Mouse (Mus musculus) thymus, postnatal 25 days (tissue): ENCODE results near the gene Ptpn7.

Source experiments
- DNase-seq: peaks from one replicate; pipeline ENCODE4 v3.0.0; 2022

Ptpn7 gene

DNA sequence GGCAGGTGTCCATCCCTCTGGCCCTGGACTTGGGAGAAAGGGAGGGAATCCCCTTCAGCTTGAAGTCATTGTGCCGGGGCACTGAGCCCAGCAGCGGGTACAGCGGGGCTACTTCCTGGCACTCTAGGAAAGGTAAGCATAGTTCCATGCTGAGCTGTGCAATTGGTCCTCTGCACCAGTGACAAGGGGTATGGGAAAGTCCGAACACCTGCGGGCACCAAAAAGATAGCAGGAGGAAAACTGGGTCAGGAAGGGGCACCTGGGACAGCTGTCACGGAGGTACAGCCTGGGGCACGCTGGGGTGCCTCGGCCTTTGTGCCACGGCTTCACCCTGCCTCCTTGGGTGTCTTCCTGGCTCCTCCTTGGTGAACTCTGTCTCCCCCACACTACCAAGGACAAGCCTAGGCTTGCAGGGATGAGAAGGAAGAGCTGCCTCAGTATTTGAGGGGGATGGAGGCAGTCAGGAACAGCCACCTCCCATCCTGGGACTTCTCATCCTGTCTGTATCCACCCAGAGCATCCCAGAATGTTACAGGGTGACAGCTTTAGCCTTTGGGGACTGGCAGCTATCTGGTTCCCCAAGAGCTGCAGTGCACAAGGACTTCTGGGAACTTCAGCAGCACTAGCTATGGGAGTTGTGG, 2.8 kb upstream of the Ptpn7 start:
- peak; percentile 65 for DNase-seq

DNA sequence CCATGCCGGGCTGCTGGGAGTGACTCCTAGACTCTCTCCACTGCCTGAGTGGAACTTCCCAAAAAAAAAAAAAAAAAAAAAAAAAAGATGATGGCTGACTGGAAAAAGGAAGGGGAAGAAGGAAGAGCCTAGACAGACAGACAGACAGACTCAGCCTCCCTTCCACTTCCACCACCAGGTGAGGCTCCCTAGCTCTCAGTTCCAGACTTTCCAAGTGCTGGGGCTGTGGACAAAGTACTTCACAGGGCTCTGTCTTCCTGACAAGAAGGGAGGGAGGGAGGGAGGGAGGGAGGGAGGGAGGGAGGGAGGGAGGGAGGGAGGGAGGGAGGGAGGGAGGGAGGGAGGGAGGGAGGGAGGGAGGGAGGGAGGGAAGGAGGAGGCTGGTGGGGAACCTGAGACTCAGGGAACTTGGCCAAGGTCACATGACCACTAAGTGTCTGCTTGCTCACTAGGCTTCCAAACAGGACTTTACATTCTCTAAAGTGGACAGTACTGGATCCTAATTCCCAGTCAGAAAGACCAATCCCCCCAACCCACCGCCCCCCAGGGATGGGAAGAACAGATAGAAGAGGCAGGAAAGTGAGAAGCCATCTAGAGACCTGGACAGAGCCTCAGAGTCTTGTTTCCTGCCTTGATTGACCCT, 2.0 kb upstream of the Ptpn7 start:
- DNase-seq = no peak

DNA sequence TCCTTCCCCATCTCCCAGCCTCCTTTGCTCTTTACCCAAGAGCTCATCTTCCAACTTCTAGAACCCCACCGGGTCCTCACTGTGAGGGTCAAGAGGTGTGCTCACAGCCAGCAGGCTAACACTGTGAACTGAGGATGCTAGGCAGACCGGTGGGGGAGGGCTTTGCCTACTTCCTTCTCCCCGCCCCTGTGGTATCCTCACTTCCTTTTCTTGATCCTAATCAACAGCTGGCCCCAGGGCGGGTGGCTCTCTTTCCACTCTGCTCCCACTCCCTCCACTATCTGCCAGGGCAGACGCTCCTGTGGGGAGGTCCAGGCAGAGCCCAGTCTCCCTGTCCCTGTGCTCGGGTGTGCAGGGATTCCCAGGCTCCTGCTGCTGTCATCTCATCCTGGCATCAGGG, 1.5 kb upstream of the Ptpn7 start:
- DNase-seq = peak; percentile 83

DNA sequence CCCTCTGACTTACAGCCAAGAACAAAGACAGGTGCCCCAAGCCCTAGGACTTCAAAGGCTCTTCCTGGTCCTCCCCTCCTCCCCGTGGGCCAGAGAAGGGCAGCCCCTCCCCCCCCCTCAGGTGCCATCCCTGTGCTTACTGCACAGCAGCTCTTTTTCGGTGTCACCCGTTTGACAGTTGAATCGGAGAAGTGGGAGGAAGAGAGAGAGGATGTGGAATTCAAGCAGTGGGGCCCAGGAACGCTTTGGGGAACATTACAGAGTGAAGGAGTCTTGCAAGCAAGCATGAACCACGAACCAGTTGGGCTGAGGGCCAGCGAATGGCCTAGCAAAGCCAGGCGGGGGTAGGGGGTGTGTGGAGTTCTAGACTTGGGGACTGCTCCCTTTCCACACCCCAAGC, 940 bp upstream of the Ptpn7 start:
- peak; percentile 66 for DNase-seq

DNA sequence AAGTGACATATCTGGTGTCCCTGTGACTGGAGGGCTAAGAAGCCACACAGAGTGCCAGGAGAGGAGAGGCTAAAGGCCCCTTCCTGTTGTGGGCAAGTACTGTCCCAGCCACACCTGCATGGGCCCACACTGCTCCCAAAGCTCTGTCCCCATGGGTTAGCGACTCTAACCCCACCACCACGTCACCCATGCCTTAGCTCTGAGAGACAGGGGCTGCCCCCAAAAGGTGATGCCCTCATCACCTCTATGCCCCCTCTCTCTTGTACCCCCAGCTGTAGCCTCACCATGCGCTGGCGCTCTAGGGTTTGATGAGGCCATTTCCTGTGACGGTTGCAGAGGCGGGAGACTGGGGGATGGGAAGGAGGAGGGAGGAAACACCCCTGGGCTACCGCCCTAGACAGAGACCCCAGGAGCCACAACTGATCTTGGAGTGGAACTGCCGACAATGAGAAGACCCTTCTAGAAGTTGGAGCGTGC, 431 bp downstream of the Ptpn7 start:
- DNase-seq = peak; percentile 91

DNA sequence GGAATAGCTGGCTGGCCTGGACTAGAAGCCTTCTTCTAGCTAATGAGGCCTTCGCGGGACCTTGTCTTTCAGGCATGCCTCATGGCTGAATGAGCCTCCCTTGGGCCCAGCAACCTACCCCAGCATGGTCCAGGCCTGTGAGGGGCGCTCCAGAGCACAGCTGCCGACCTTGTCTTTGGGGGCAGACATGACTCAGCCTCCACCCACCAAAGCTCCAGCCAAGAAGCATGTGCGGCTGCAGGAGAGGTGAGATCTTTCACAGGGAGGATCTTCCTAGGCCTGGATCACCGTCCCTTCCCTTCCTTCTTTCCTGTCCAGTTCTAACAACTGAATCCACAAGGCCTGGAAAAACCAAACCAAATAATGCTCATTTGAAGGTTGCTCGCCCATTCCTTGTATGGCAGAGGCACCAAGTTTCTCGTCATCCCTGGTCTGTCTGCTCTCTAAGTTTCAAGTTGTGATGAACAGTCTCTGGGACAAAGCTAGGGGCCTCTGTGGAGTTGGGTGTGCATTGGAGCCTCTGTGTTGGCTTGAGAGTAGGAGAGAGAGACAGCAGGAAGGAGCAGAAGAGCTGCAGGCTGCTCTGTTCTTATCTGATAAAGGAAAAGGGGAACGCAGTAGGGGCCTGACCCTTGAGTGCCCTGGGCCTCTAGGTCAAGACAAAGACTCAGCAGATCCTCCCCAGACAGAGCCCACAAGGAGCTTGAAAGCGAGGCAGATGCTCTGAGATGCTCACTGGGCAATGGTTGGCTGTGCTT, 1.4 kb downstream of the Ptpn7 start:
- DNase-seq = peak; percentile 80

DNA sequence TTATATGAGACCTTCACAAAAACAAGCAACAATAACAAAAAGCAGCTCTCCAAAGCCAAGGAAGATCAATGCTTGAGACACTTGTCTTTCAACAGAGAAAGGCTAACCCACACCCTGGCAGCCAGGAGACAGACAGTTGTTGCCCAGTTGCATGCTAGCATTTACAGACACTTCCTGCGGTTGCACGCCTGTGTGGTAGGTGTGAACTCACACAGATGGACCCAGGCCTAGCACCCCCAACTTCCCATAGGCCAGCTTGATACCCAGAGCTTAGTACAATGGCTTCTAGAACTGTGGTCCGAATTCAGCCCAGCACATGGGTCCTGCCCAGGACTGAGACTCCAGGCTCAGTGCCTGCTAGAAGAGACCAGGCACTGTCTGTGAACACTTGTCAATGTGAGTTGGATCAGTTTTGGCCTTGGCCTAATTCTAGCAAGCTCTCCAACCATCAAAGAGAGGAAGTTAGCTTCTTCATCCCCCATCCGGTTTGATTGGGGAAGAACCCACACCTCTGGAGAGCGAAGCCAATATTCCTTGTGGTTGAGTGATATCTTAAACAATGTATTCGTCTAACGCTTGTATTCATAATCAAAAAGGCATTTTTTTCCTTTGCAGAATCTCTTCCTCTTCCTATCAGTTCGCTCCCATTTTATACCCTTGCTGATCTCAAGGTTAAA, 2.7 kb downstream of the Ptpn7 start:
- peak; percentile 35 for DNase-seq

DNA sequence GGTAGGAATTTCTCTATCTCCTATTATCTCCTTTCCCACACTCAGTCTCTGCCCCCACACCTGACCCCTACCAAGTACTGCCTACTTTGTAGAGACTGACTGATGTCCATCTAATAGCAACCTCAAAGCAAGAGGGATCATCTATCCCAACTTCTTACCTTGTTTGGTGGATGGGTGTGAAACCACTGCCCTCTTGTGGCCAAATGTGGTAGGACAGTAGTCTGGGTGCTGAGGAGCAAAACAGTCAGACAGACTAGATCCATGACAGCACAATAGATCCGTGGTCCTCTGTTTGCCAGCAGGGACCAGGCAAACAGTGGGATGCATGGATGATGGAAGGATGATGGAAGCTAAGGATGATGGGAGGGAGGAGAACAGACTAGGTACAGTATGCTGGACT, 4.0 kb downstream of the Ptpn7 start:
- DNase-seq = peak; percentile 78

DNA sequence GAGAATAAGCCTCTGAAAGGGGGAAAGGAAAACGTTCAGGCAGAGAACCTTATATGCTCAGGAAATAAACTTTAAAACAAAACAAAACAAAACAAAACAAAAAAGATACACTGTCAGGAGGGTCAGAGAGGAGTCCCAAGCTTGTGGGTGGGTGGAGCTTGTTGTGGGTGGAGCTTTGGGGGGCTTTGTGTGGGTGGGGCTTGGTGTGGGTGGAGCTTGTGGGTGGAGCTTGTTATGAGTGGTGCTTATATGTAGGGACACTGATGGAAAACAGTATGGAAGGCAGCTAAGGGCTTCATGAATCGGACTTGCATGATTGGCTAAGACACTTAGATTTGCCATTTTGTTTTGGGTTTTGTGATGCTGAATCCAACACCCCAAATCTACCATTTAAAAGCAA, 7.4 kb downstream of the Ptpn7 start:
- DNase-seq = peak; percentile 44

DNA sequence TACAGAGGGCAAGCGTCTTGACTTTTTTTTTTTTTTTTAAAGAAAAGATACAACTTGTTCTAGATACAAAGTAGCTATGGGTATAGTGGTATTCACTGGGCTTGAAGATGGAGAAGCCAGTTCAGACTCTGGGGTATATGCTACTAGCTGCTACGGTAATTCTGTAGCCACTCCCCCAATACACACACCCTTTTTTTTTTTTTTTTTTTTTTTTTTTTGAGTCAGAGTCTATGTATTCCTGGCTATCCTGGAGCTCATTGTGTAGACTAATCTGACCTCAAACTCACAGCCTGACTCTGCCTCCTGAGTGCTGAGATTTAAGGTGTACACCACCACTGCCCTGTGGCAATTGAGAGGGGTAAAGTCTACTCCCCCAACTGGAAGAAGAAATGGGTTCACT, 10.0 kb downstream of the Ptpn7 start:
- no peak for DNase-seq

DNA sequence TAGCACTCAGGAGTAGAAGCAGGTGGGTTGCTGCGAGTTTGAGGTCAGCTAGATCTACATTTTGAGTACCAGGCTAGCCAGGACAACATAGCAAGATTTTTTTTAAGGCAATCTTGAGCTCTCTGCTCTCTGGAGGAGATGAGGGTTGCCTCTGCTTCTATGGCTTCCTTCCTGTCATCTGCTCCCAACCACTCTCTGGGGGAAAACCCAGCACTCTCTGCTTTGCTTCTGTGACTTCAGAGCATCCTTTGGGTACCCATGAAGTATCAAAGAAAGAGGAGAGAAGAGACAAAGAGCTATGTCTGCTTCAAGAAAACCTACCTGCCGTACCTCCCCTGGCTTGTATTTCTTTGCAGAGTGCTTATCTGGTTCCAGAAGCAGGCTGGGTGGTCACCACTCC, 11.4 kb downstream of the Ptpn7 start:
- DNase-seq = no peak

DNA sequence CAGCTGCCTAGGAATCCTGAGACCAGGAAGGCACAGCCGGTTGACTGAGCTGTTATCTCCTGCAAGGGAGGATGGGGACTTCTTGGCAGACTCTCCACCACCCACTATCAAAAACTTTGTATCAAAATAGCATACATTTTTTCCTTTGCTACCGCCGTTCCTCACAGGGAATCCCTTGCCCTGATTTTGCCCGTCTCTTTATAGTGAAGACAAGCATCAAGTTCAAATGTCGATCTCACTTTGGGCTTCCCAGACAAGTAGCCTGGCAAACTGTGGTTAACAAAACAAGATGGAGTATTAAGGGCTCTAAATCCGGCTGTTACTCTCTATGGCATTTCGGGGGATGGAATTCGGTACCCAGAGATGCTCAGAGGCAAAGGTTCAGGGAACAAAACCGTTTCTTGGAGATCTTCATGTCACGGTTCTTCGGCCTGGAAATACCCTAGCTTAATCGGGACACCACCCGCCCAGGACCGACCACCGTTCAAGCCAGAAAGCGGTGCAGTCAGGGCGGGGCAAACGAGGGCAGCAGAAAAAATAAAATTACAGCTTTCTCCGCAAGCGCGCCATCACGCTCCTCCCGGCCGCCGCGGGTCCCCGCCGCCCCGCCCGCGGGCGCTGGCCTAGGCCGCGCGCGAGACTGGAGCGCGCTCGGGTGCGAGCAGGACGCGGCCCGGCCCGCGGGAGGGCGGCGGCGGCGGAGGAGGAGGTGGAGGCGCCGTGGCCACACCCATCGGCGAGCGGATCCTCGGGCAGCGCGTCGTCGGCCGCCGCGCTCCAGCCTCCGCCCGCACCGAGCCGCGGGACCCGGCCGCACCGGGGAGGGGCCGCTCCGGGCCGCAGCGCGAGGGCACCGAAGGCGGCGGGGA, 13.8 kb downstream of the Ptpn7 start, which contains the start of gene Arl8a:
Gene Arl8a (plus strand): TSS at position 748 of the 869 bp plus-strand sequence.
- DNase-seq = peak; percentile 85

DNA sequence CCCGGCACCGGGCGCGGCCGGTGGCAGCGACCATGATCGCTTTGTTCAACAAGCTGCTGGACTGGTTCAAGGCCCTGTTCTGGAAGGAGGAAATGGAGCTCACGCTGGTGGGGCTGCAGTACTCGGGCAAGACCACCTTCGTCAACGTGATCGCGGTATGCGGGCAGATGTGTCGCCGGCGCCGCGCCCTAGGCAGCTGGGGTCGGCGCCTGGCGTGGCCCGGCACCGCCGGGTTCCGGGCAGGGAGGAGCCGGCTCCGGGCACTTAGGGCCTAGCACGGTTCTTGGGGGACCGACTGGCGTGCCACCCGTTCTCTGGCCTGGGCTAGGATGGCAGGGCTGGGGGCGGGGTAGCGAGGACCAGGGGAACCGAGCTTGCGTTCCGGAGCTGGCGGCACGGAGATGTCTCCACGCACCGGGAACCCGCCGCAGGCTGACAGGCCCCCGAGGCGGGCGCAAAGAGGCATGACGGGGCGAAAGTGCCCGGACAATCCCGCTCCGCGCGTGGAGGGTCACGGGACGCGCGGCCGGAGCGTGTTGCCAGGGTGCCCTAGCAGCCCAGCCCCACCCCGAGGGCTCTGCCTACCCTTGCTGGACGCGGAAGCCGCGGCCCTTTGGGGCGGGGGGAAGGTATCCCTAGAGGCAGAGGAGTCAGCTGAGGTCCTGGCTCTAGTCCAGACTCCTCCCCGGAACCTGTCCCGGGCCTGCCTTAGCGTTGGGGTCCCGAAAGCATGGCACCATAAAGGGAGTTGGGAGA, 14.6 kb downstream of the Ptpn7 start:
- DNase-seq = peak; percentile 62

DNA sequence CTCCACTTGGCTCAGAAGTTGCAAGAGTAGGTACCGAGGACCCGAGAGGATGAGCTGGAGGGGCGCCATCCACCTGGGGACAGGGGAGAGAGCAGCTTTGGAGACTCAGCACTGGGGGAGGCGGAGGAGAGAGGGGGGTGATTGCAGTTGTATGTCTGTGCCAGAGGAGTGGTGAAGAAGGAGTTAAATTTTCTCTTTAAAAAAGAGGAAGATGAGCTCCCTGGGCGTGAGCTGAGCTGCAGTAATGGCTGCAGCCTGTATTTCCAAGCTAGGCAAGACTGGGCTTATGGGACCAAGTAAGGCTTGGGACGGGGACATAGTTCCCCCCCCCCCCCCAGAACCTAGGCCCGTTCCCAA, 15.2 kb downstream of the Ptpn7 start:
- no peak for DNase-seq

DNA sequence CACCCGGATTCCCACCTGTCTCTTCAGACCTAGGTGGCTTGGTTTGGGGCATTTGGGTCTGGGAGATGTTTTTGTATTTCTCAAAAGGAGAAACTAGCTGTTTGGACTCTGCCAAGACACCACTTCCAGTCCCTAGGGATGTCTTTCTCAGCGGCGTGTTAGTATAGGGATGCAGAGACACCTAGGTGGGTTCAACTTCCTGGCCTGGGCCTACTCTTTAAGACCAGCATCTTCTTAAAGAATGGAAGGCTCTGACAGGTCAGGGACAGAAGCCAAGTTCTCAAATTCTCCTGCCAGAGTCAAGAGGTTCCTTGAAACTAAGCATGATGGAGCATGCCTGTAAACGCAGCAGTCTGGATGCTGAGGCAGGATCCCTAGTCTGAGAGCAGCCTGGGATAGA, 16.0 kb downstream of the Ptpn7 start:
- no peak for DNase-seq

DNA sequence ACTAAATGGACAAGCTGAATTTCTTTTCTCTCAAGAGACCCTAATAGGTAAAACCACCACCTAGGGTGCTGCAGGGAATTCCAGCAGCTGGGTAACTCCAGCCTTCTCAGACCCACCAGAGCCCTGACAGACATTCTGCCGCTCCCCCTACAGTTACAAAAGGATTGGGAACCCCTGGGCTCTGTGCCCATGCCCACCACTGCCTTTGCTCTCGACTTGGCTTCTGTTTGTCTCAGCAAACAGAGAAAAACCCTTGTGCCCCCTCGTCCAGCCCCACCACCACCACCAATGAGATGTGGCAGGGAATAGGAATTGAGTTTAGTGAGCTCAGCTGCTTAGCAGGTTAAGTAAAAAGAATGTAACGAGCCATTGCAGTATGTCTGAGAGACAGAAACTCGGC, 16.5 kb downstream of the Ptpn7 start:
- DNase-seq = no peak

DNA sequence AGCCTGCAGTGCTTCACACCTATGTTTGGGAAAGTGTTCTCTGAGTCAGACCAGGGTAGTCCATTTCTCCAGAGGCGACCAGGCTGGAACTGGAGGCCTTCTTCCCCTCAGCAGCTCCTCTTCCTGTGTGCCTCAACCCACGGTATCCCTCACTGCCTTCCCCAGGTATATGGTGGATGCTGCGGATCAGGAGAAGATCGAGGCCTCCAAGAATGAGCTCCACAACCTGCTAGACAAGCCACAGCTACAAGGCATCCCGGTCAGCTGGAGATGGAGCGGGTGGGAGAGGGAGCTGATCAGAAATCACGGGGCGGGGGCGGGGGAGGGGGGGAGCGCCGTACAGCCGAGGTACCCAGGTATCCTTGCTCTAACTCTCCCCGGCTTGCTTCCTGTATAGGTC, 21.5 kb downstream of the Ptpn7 start:
- DNase-seq = no peak

DNA sequence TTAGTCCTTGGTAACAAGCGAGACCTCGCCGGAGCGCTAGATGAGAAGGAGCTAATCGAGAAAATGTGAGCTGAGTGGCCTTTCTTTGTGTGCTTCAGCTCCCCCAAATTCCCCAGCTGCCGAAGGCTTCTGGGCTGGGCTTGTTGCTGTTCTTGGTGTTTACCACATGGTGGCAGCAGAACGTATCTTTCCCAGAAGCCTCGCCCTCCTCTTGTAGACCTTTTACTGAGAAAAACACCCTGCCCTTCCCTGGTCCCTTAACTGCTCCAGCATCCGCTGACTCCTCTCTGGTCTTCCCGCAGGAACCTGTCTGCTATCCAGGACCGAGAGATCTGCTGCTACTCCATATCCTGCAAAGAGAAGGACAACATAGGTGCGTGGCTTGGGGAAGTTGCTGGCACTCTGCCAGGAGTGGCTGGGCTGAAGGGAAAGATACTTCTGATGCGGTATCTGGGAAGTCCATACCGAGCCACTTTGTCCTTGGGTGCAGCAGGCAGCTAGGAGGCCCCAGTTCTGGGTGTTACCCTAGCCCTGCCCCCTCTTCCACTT, 22.0 kb downstream of the Ptpn7 start:
- peak; percentile 69 for DNase-seq

DNA sequence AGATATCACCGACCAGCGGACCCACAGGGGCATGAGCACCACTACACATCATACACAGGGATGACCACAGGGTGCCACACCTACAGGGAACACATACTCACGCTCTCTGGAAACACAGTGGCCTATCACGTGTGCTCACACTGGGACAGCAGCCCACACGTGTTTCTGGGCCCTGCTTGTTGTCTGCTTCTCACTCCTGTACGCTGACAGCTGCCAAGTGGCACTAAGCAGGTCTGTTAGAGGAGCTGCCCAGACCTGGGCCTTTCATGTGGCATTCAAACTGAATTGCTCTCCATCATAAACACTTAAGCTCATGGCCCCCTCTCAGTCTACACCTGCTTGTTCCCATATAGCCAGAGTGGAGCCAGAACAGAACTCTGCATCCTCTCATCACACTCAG, 23.8 kb downstream of the Ptpn7 start:
- no peak for DNase-seq

DNA sequence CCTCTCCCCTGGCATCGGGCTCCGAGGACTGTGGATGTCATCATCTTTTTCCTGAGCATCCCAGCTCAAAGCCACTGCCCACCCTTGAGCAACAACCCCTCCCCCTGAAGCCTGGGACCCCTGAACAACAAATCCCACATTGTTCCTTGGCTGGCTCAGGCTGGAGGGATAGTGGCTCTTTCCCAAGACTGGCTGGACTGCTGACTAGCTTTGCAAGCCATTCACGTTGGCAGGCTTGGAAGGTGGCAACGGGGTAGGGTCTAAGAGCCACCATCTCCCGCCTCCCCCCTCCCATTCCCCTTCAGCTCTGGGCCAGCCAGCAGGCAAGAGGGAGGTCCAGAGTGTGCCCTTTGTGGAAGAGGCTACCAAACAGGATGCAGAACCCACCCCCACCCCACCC, 26.1 kb downstream of the Ptpn7 start:
- no peak for DNase-seq

DNA sequence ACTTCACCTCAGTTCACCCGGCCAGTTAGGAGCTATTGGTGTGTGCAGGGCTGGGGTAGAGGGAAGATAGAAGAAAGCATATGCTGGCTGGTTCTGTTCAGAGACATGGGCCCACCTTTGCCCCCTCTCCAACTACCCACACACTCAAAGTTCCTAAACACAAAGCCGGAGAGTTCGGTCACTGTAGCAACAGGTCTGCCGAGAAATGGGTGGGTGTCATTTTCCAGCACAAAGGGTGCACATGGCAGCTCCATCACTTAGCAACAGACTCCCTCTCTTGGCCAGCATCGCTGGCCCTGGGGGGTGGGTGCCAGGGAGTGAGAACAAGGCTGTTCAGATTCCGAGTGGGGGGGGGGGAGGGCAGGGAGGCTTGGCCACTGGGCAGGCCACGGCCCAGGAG, 26.6 kb downstream of the Ptpn7 start:
- DNase-seq = no peak
